Comparison of ENCODE assay signal across 9 mouse cellular contexts in the genomic region with DNA sequence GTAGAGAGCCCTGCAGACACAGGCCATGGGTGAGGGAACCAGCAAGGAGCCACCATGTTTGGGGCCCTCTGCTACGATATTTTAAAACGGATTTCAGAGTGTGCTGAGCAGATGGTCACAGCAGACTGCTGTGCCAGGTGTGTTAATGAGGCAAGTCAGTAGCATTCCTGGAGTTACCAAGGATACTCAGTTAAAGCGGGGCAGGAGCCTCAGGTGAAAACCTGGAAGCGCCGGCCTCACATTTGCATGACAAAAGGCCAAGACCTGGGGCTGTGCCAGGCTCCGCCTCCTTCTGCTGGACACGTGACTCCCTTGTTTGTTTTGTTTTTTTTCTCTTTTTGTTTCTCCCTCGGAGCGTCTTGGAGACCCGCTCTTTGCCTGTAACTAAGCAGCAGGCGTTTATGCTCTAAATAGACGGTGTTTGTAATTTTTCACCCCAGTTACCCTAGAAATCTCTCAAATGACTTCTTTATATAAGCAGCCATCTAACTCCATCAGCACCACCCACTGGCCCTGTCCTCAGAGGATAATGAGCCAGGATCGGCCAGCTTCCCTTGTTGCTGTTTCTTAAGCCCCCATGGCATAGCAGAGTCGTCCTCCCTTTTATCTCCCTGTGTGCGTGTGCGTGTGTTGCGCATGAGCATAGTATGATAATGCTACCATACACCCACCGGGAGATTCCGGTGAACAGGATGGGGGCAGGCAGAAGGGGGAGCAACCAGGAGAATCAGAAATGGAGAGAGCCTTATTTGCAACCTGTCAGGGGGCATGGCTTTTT.
DNase-seq lines count a peak whose midpoint lies in the region; ATAC-seq and TF ChIP-seq lines count a peak whose summit lies in the region.
"Had no signal": no experiment of that assay in that cellular context is flagged by ENCODE, and none has a peak within 500 bp of the region (broad histone marks: within the 10 kb centered on the region; RNA-seq: fewer than 3 reads in every experiment).

No protein-coding gene starts in this region.

- H3K4me2 ChIP-seq in heart, embryonic 16.5 days (ENCODE audit: low read depth, low read length) = peak overlapping the region; percentile 65
- H3K4me2 ChIP-seq in liver, embryonic 14.5 days (ENCODE audit: low read depth) = peak overlapping the region; percentile 40

- no peak for ATAC-seq in megakaryocyte, adult 5-6 weeks (ENCODE audit: poor library complexity, severe bottlenecking)
- peak; percentile 47; the same call in 1 of the 2 replicates for ATAC-seq in heart, embryonic 16.5 days (replicated peaks; ENCODE audit: extremely low read depth, insufficient read depth, low FRiP score)
- ATAC-seq in liver, embryonic 14.5 days (ENCODE audit: insufficient read depth) = no peak
- ATAC-seq: Patski had no signal

- H3K27me3 ChIP-seq in megakaryocyte, embryonic 14.5 days (replicated peaks) = peaks cover 30% of the 10 kb centered on the region
- peaks cover 5% of the 10 kb centered on the region for H3K27me3 ChIP-seq in heart, embryonic 16.5 days (ENCODE audit: control insufficient read depth, insufficient read depth, low read length)
- H3K27me3 ChIP-seq in liver, embryonic 14.5 days (ENCODE audit: control insufficient read depth, insufficient read depth, low read length) = no peaks in the 10 kb centered on the region
- H3K27me3 ChIP-seq: Patski had no signal

- H3K36me3 ChIP-seq in megakaryocyte, embryonic 14.5 days (replicated peaks; ENCODE audit: low read length) = no peaks in the 10 kb centered on the region
- H3K36me3 ChIP-seq in heart, embryonic 16.5 days (ENCODE audit: control insufficient read depth, insufficient read depth) = no peaks in the 10 kb centered on the region
- H3K36me3 ChIP-seq in liver, embryonic 14.5 days (replicated peaks; ENCODE audit: control insufficient read depth, insufficient read depth, low read depth) = no peaks in the 10 kb centered on the region

- DNase-seq in embryo, embryonic 11.5 days (ENCODE audit: low read depth, low spot score) = peak; percentile 45
- DNase-seq in layer of hippocampus, adult 11-12 months (ENCODE audit: low spot score) = peak; percentile 78
- no peak for DNase-seq in liver, embryonic 14.5 days (ENCODE audit: low read depth in 3 of 3, low spot score in 3 of 3)
- DNase-seq in c-Kit-positive CD71-positive TER-119-positive erythroid progenitor cells, embryonic 14.5 days (ENCODE audit: low spot score) = no peak

- TF ChIP-seq POLR2A in olfactory bulb, adult 2 months (IDR thresholded peaks at IDR 0.05; ENCODE audit: insufficient read depth, low read depth, low read length) = peak; percentile 14; the same call in 1 of the 2 replicates

- no peak for TF ChIP-seq EP300 in liver, embryonic 14.5 days (IDR thresholded peaks at IDR 0.05; ENCODE audit: low read depth)

- no peak overlapping the region for H3K27ac ChIP-seq in heart, embryonic 16.5 days (ENCODE audit: low read length)
- no peak overlapping the region for H3K27ac ChIP-seq in liver, embryonic 14.5 days
- H3K27ac ChIP-seq in olfactory bulb, adult 2 months (ENCODE audit: insufficient read depth, low read depth, low read length) = peak overlapping the region; percentile 72

- no peak for TF ChIP-seq CTCF in liver, embryonic 14.5 days (IDR thresholded peaks at IDR 0.05; ENCODE audit: low read depth)
- TF ChIP-seq CTCF in olfactory bulb, adult 2 months (IDR thresholded peaks at IDR 0.05; ENCODE audit: insufficient read depth, low read depth, low read length) = no peak

- H3K9me3 ChIP-seq in megakaryocyte, embryonic 14.5 days = peaks cover 9% of the 10 kb centered on the region
- no peaks in the 10 kb centered on the region for H3K9me3 ChIP-seq in heart, embryonic 16.5 days (replicated peaks; ENCODE audit: control insufficient read depth, low read length)
- no peaks in the 10 kb centered on the region for H3K9me3 ChIP-seq in liver, embryonic 14.5 days (ENCODE audit: control insufficient read depth, low read length)

- 15% methylated on average over 19 of the region's 19 CpGs for WGBS in heart, embryonic 16.5 days
- 12% methylated on average over 19 of the region's 19 CpGs for WGBS in liver, embryonic 14.5 days (ENCODE audit: insufficient replicate concordance)
- 4% methylated on average over 19 of the region's 19 CpGs for WGBS in olfactory bulb, adult 2 months

- H3K4me1 ChIP-seq in megakaryocyte, embryonic 14.5 days = no peaks in the 10 kb centered on the region
- peaks cover 6% of the 10 kb centered on the region for H3K4me1 ChIP-seq in heart, embryonic 16.5 days (ENCODE audit: control insufficient read depth, insufficient read depth, low read length)
- H3K4me1 ChIP-seq in liver, embryonic 14.5 days (replicated peaks; ENCODE audit: control insufficient read depth in 2 of 2, insufficient read depth in 2 of 2, low read length in 1 of 2) = peaks cover 0 to 7% of the 10 kb centered on the region in 2 experiments; a peak in 1 of 4 replicates
- peaks cover 19% of the 10 kb centered on the region for H3K4me1 ChIP-seq in olfactory bulb, adult 2 months (ENCODE audit: control insufficient read depth, insufficient read depth, low read length)

- H3K9ac ChIP-seq in heart, embryonic 16.5 days (ENCODE audit: low read length) = peak overlapping the region; percentile 42; the same call in 1 of the 2 replicates
- no peak overlapping the region for H3K9ac ChIP-seq in liver, embryonic 14.5 days (replicated peaks)

- peak overlapping the region; percentile 15 for H3K4me3 ChIP-seq in megakaryocyte, embryonic 14.5 days (replicated peaks)
- peak overlapping the region; percentile 46 for H3K4me3 ChIP-seq in heart, embryonic 16.5 days (ENCODE audit: low read length)
- peak overlapping the region; percentile 2 to 10 for H3K4me3 ChIP-seq in liver, embryonic 14.5 days (ENCODE audit: insufficient read depth in 1 of 2, low read depth in 2 of 2, low read length in 2 of 2)
- H3K4me3 ChIP-seq in olfactory bulb, adult 2 months (ENCODE audit: insufficient read depth, low read depth, low read length) = peak overlapping the region; percentile 25

Comparison
In these comparisons a context has a peak if more than half of its experiments do, and no peak if none do; other contexts are left out.
1. DNase-seq: peak in embryo, embryonic 11.5 days (single experiment) and layer of hippocampus, adult 11-12 months (single experiment); none in liver, embryonic 14.5 days (0 of 3) and c-Kit-positive CD71-positive TER-119-positive erythroid progenitor cells, embryonic 14.5 days (single experiment).
2. Peak in every context shown above with its lines, with median percentiles within 50 percentile points of each other: H3K4me3 ChIP-seq.